Mouse (Mus musculus): ENCODE results near the gene Zcchc8. TPM values are rescaled to one million over a fixed set of nuclear protein-coding genes. Genes with fewer than 3 reads are reported as not detected.

Zcchc8 gene
- 78.7 TPM for total RNA-seq (2023)

GRCm38 (mm10) chr5:123720328-123721311, at the start of gene Zcchc8:
Gene Zcchc8, minus strand, starts transcription at chr5:123721100.

GRCm38 (mm10) chr5:123749065-123750064, 28.5 kb upstream of the Zcchc8 start, which contains the start of the genes Rsrc2 and Kntc1:
Gene Rsrc2, minus strand, starts transcription at chr5:123749414.
Gene Kntc1, plus strand, starts transcription at chr5:123749716.

DNA sequence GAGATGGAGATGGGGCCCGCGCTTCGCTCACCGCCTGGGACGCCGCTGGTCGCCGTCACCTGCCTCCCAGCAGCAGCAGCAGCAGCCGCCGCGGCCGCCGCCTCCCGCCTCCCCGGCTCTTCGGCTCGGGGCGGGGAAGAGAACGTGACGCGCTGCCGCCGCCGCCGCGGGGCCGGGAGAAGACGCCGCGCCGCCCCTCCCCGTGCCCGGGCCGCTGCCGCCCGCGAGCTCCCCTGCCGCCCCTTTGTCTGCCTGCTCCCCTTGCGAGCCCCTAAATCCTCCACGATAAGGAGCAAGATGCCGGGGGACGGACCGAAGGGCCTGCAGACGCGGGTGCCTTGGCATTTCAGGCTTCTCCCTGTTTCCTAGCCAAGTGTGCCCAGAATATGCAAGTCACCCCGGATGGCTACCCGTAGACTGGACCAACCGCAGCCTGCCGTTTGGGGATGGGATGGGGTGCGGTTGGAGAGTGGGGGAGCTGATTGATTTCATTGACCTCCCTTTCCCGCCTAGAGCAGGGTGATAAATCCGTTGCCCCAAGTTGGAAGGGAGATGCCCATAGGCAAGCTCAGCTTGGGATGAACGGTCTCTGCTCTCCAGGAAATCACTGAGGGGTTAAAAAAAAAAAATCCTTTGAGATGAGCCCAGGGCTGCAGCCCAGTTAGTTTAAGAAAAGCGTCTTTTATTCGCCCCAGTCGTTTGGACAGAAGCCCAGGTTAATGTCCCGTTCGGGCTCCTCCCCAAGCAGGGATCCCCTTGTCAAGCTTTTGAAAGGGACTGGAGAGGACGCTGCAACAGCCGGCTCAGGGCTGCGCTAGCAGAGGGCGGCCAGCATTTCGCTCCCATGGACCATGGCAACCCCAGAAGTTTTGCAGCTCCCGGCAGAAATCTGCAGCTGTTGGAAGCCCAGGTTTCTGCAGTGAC, 36.4 kb downstream of the Zcchc8 start, which contains the start of gene Clip1:
Gene Clip1, minus strand, starts transcription at position 398 of the 924 bp plus-strand sequence.

Other genes starting within 250 kb of the Zcchc8 start
- not detected for gene Lrrc43, start 231.8 kb downstream of the Zcchc8 start, total RNA-seq (2023)
- gene Il31, start 231.6 kb downstream of the Zcchc8 start, total RNA-seq (2023) = not detected
- gene B3gnt4, start 210.6 kb downstream of the Zcchc8 start, total RNA-seq (2023) = not detected
- gene Diablo, start 196.9 kb downstream of the Zcchc8 start, total RNA-seq (2023) = 55.7 TPM
- gene Gm49027, start 195.6 kb downstream of the Zcchc8 start, total RNA-seq (2023) = 4.8 TPM
- gene Vps33a, start 148.1 kb downstream of the Zcchc8 start, total RNA-seq (2023) = 49.0 TPM
- gene Clip1, start 36.5 kb downstream of the Zcchc8 start, total RNA-seq (2023) = 99.2 TPM
- 247 TPM for gene Rsrc2, start 28.3 kb upstream of the Zcchc8 start, total RNA-seq (2023)
- gene Kntc1, start 28.6 kb upstream of the Zcchc8 start, total RNA-seq (2023) = 1.1 TPM
- 1.5 TPM for gene Hcar2, start 144.4 kb upstream of the Zcchc8 start, total RNA-seq (2023)
- 0.33 TPM for gene Hcar1, start 158.9 kb upstream of the Zcchc8 start, total RNA-seq (2023)
- gene Denr, start 186.1 kb upstream of the Zcchc8 start, total RNA-seq (2023) = 33.8 TPM
- 3.3 TPM for gene Gm43518, start 206.3 kb upstream of the Zcchc8 start, total RNA-seq (2023)
- gene Ccdc62, start 209.6 kb upstream of the Zcchc8 start, total RNA-seq (2023) = 2.2 TPM

Data from CD4-positive naive resting alpha-beta T cell, adult 57 days (primary cell).